Comparison of ENCODE assay signal across 20 mouse cellular contexts in genomic region chr6:146185532-146185931, GRCm38 (mm10).
DNase-seq lines count a peak whose midpoint lies in the region; ATAC-seq and TF ChIP-seq lines count a peak whose summit lies in the region.
"Had no signal": no experiment of that assay in that cellular context is flagged by ENCODE, and none has a peak within 500 bp of the region (broad histone marks: within the 10 kb centered on the region; RNA-seq: fewer than 3 reads in every experiment).

No protein-coding gene starts in this region.

- H3K9me3 ChIP-seq in liver, embryonic 14.5 days (ENCODE audit: control insufficient read depth, low read length): no peaks in the 10 kb centered on the region
- H3K9me3 ChIP-seq in intestine, postnatal 0 days (ENCODE audit: control insufficient read depth): no peaks in the 10 kb centered on the region
- H3K9me3 ChIP-seq in lung, postnatal 0 days (ENCODE audit: low read length): no peaks in the 10 kb centered on the region
- no peaks in the 10 kb centered on the region for H3K9me3 ChIP-seq in neural tube, embryonic 15.5 days (replicated peaks)
- H3K9me3 ChIP-seq: embryonic facial prominence, embryonic 15.5 days; heart, embryonic 10.5 days; hindbrain, embryonic 13.5 days; limb, embryonic 15.5 days had no signal

- no peak overlapping the region for H3K27ac ChIP-seq in liver, embryonic 14.5 days
- H3K27ac ChIP-seq in intestine, postnatal 0 days (ENCODE audit: low read depth, low read length): no peak overlapping the region
- no peak overlapping the region for H3K27ac ChIP-seq in lung, postnatal 0 days (ENCODE audit: low read length)
- no peak overlapping the region for H3K27ac ChIP-seq in neural tube, embryonic 15.5 days (replicated peaks)
- H3K27ac ChIP-seq: embryonic facial prominence, embryonic 15.5 days; heart, embryonic 10.5 days; hindbrain, embryonic 13.5 days; layer of hippocampus, adult 2 months; limb, embryonic 15.5 days; stomach, postnatal 0 days had no signal

- H3K36me3 ChIP-seq in liver, embryonic 14.5 days (replicated peaks; ENCODE audit: control insufficient read depth, insufficient read depth, low read depth): no peaks in the 10 kb centered on the region
- H3K36me3 ChIP-seq in intestine, postnatal 0 days (ENCODE audit: control insufficient read depth, insufficient read depth): no peaks in the 10 kb centered on the region
- H3K36me3 ChIP-seq in lung, postnatal 0 days (ENCODE audit: insufficient read depth, low read length): no peaks in the 10 kb centered on the region
- H3K36me3 ChIP-seq in neural tube, embryonic 15.5 days: no peaks in the 10 kb centered on the region
- H3K36me3 ChIP-seq: heart, embryonic 10.5 days; hindbrain, embryonic 13.5 days; limb, embryonic 15.5 days had no signal

- no peak overlapping the region for H3K9ac ChIP-seq in liver, embryonic 14.5 days (replicated peaks)
- H3K9ac ChIP-seq in intestine, postnatal 0 days (ENCODE audit: low read depth, low read length): no peak overlapping the region
- no peak overlapping the region for H3K9ac ChIP-seq in lung, postnatal 0 days (replicated peaks; ENCODE audit: low read depth)
- no peak overlapping the region for H3K9ac ChIP-seq in neural tube, embryonic 15.5 days (replicated peaks)
- H3K9ac ChIP-seq: embryonic facial prominence, embryonic 15.5 days; hindbrain, embryonic 13.5 days; limb, embryonic 15.5 days had no signal

- H3K4me1 ChIP-seq in liver, embryonic 14.5 days (replicated peaks; ENCODE audit: control insufficient read depth in 2 of 2, insufficient read depth in 2 of 2, low read length in 1 of 2): no peaks in the 10 kb centered on the region
- H3K4me1 ChIP-seq in intestine, postnatal 0 days (replicated peaks; ENCODE audit: control insufficient read depth, insufficient read depth, low read length): no peaks in the 10 kb centered on the region
- no peaks in the 10 kb centered on the region for H3K4me1 ChIP-seq in lung, postnatal 0 days (ENCODE audit: insufficient read depth, low read depth, low read length)
- H3K4me1 ChIP-seq in neural tube, embryonic 15.5 days: no peaks in the 10 kb centered on the region
- H3K4me1 ChIP-seq: embryonic facial prominence, embryonic 15.5 days; heart, embryonic 10.5 days; hindbrain, embryonic 13.5 days had no signal

- DNase-seq in liver, embryonic 14.5 days (ENCODE audit: low read depth in 3 of 3, low spot score in 3 of 3): no peak
- DNase-seq in liver: no peak
- peak; percentile 38 for DNase-seq in Patski (ENCODE audit: low read depth, low spot score)
- DNase-seq in lung, postnatal 0 days (ENCODE audit: low spot score): no peak
- no peak for DNase-seq in ovary, postnatal 36 days (ENCODE audit: low spot score)
- DNase-seq: adrenal gland, adult 8-10 months; cerebellum, adult 9-11 months; kidney, postnatal 10 days; lung, adult 2 months; lung, postnatal 36 days; thymus, postnatal 25 days had no signal

- WGBS in liver, embryonic 14.5 days (ENCODE audit: insufficient replicate concordance): 60% methylated on average over 2 of the region's 2 CpGs
- WGBS in intestine, postnatal 0 days: 76% methylated on average over 2 of the region's 2 CpGs
- whole genome bisulfite sequencing in lung, postnatal 0 days: 91% methylated on average over 2 of the region's 2 CpGs
- 96% methylated on average over 2 of the region's 2 CpGs for WGBS in neural tube, embryonic 15.5 days

- H3K4me3 ChIP-seq in liver, embryonic 14.5 days (ENCODE audit: insufficient read depth in 1 of 2, low read depth in 2 of 2, low read length in 2 of 2): no peak overlapping the region
- H3K4me3 ChIP-seq in intestine, postnatal 0 days (ENCODE audit: low read depth, low read length): no peak overlapping the region
- no peak overlapping the region for H3K4me3 ChIP-seq in lung, postnatal 0 days (ENCODE audit: low read depth, low read length)
- no peak overlapping the region for H3K4me3 ChIP-seq in neural tube, embryonic 15.5 days (replicated peaks)
- H3K4me3 ChIP-seq: embryonic facial prominence, embryonic 15.5 days; heart, embryonic 10.5 days; hindbrain, embryonic 13.5 days; layer of hippocampus, adult 2 months; limb, embryonic 15.5 days had no signal

- CTCF ChIA-PET in Patski (lab: Charles Lee): no interaction called here

- in situ Hi-C loops in Patski (cut with MboI; ENCODE audit: low pct_unique_long_range_greater_than_20kb): no loop called here

- 0 out of 2 replicates have a peak, but pooled peaks have one; percentile 18 for ATAC-seq in liver, embryonic 14.5 days (ENCODE audit: insufficient read depth)
- peak; percentile 80 for ATAC-seq in Patski
- ATAC-seq in intestine, postnatal 0 days: peak; percentile 94
- ATAC-seq in lung, postnatal 0 days: no peak
- no peak for ATAC-seq in neural tube, embryonic 15.5 days (ENCODE audit: low FRiP score)
- ATAC-seq: midbrain, embryonic 16.5 days had no signal

- POLR2A ChIA-PET in Patski (lab: Charles Lee): no interaction called here

- TF ChIP-seq EP300 in liver, embryonic 14.5 days (IDR thresholded peaks at IDR 0.05; ENCODE audit: low read depth): no peak
- no peak for TF ChIP-seq EP300 in lung, postnatal 0 days (IDR thresholded peaks at IDR 0.05)

- no peak overlapping the region for H3K4me2 ChIP-seq in liver, embryonic 14.5 days (ENCODE audit: low read depth)
- H3K4me2 ChIP-seq in intestine, postnatal 0 days (replicated peaks; ENCODE audit: low read depth): no peak overlapping the region
- no peak overlapping the region for H3K4me2 ChIP-seq in lung, postnatal 0 days (replicated peaks; ENCODE audit: low read depth, low read length)
- no peak overlapping the region for H3K4me2 ChIP-seq in neural tube, embryonic 15.5 days
- H3K4me2 ChIP-seq: embryonic facial prominence, embryonic 15.5 days; hindbrain, embryonic 13.5 days; limb, embryonic 15.5 days had no signal

- no peak for TF ChIP-seq CTCF in liver, embryonic 14.5 days (IDR thresholded peaks at IDR 0.05; ENCODE audit: low read depth)
- TF ChIP-seq CTCF in Patski (IDR thresholded peaks at IDR 0.05): no peak
- TF ChIP-seq CTCF in intestine, postnatal 0 days (IDR thresholded peaks at IDR 0.05; ENCODE audit: low read depth): no peak
- TF ChIP-seq CTCF in lung, postnatal 0 days (IDR thresholded peaks at IDR 0.05): no peak

- H3K27me3 ChIP-seq in liver, embryonic 14.5 days (ENCODE audit: control insufficient read depth, insufficient read depth, low read length): no peaks in the 10 kb centered on the region
- H3K27me3 ChIP-seq in Patski: no peaks in the 10 kb centered on the region
- no peaks in the 10 kb centered on the region for H3K27me3 ChIP-seq in intestine, postnatal 0 days (replicated peaks; ENCODE audit: control insufficient read depth, insufficient read depth, low read length)
- no peaks in the 10 kb centered on the region for H3K27me3 ChIP-seq in lung, postnatal 0 days (replicated peaks; ENCODE audit: insufficient read depth, low read length)
- H3K27me3 ChIP-seq in neural tube, embryonic 15.5 days (replicated peaks): no peaks in the 10 kb centered on the region
- H3K27me3 ChIP-seq: embryonic facial prominence, embryonic 15.5 days; hindbrain, embryonic 13.5 days; limb, embryonic 15.5 days had no signal

Comparison
In these comparisons a context has a peak if more than half of its experiments do, and no peak if none do; other contexts are left out.
1. ATAC-seq: peak in liver, embryonic 14.5 days (single experiment), Patski (single experiment) and intestine, postnatal 0 days (single experiment); none in lung, postnatal 0 days (single experiment) and neural tube, embryonic 15.5 days (single experiment).